Mouse (Mus musculus) stomach, embryonic 15.5 days (tissue): Measurements from ENCODE around the gene 4930503E14Rik. TPM values are rescaled to one million over a fixed set of nuclear protein-coding genes. Genes with fewer than 3 reads are reported as not detected.
"Not testable (repeated sequence)": the region's sequence is repeated elsewhere in the genome, so short reads cannot be mapped to it uniquely, and the experiment has no call there.

Source experiments
- ATAC-seq: fragments of 200-750 bp; cut with Nextera tagmentation; 2 replicates; pipeline ENCODE4 v1.8.0; 2017; ENCODE audit warnings: low read depth, moderate number of reproducible peaks, moderate TSS enrichment; ENCODE audit not compliant: insufficient read depth, low FRiP score
- H3K27ac ChIP-seq: fragments of 300-500 bp; sonication (generic); 2 replicates; pipeline ENCODE4 v1.5.1; 2015; ENCODE audit warnings: mild to moderate bottlenecking, inconsistent platforms
- H3K27me3 ChIP-seq: fragments of 300-500 bp; sonication (generic); replicated peaks from 2 replicates; pipeline ENCODE4 v1.6.1; 2015; ENCODE audit warnings: inconsistent platforms
- H3K36me3 ChIP-seq: fragments of 300-500 bp; sonication (generic); 2 replicates; pipeline ENCODE4 v1.6.1; 2015; ENCODE audit warnings: inconsistent platforms
- H3K4me1 ChIP-seq: fragments of 300-500 bp; sonication (generic); 2 replicates; pipeline ENCODE4 v1.6.1; 2015; ENCODE audit warnings: inconsistent platforms
- H3K4me2 ChIP-seq: fragments of 300-500 bp; sonication (generic); 2 replicates; pipeline ENCODE4 v1.6.1; 2015; ENCODE audit warnings: mild to moderate bottlenecking, inconsistent platforms
- H3K4me3 ChIP-seq: fragments of 300-500 bp; sonication (generic); replicated peaks from 2 replicates; pipeline ENCODE4 v1.5.1; 2015; ENCODE audit warnings: inconsistent platforms
- H3K9ac ChIP-seq: fragments of 300-500 bp; sonication (generic); 2 replicates; pipeline ENCODE4 v1.6.1; 2015; ENCODE audit warnings: inconsistent platforms
- H3K9me3 ChIP-seq: fragments of 300-500 bp; sonication (generic); 2 replicates; pipeline ENCODE4 v1.6.1; 2016; ENCODE audit warnings: inconsistent platforms
- WGBS: fragments of 180-500 bp; shearing (Covaris S2); methylation state at CpG from one replicate; pipeline ENCODE4 v1.1.7; 2015; 5-methylcytosine and 5-hydroxymethylcytosine counted together
- polyA plus RNA-seq: library from polyadenylated mRNA; unstranded; fragments of >200 nt; fragmentation: Nextera tagmentation; extraction: Ambion mirVana; gene quantifications from 2 replicates; pipeline ENCODE4 v1.2.1, GENCODE M21; 2015

Gene 4930503E14Rik
- polyA plus RNA-seq, result not detected in 2 replicates

DNA sequence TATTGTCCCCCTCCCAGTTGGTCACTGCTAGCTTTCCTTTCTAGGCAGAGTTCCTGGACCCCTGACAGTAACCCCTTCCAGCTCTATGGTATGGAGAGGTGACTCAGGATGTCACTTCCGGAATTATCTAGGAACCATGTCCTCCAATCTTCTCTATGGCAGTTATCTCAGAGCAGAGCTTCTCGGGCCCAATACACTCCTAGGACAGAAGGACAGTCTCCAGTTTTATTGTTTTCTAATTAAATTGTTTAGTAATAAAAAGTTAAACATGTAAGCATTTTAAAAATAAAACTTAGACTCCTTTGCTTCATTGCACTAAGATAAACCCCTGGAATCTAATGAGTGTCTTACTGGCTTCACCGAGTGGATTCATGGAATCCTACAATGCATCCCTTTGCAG lies at the start of gene 4930503E14Rik:
TSS of gene 4930503E14Rik (minus strand) at position 101 of the 400 bp plus-strand sequence.
- H3K36me3 ChIP-seq, H3K4me1 ChIP-seq, ATAC-seq, H3K9me3 ChIP-seq, H3K27ac ChIP-seq, H3K9ac ChIP-seq, H3K4me3 ChIP-seq, H3K4me2 ChIP-seq, H3K27me3 ChIP-seq: not testable (repeated sequence)
- WGBS, result 92% methylated on average over 3 of the region's 3 CpGs

- Histone ChIP-seq H3K27me3 (no peaks in the 10 kb centered on the region), H3K4me3 (no peak overlapping the region), H3K4me2 (no peak overlapping the region), H3K9ac (no peak overlapping the region), H3K9me3 (no peaks in the 10 kb centered on the region), H3K27ac (no peak overlapping the region), H3K36me3 (no peaks in the 10 kb centered on the region), H3K4me1 (no peaks in the 10 kb centered on the region)
- WGBS, result 89% methylated on average over 16 of the region's 16 CpGs
- no peak for ATAC-seq
Observed at GRCm38 (mm10) chr14:44248039-44248438, 35.0 kb upstream of the 4930503E14Rik start.

GRCm38 (mm10) chr14:44197361-44197760 lies 15.7 kb downstream of the 4930503E14Rik start, which contains the start of gene Gm8212:
Gene Gm8212 (plus strand): TSS chr14:44197661.
- H3K27me3 ChIP-seq, H3K4me3 ChIP-seq: not testable (repeated sequence)
- 100% methylated on average over 3 of the region's 3 CpGs for WGBS

DNA sequence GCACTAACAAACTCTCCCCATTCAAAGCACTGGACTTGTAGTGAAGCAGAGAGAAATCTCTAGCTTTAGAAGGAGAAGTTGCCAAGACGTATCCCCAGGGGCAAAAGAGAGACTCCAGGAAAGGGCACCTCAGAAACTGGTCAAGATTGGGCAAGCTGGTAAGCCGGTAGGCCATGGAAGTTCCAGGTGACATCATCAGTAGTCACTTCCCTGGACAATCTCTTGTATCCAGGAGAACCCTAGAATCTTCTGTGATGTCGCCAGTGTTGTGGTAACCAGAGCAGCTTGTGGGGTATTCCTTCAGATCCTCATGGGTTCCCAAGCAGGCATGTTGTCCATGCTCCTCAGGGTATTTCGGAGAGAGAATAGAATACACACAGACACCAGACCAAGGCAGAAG lies 89.5 kb downstream of the 4930503E14Rik start, which contains the start of gene Gm3327:
TSS of gene Gm3327 (plus strand) at position 301 of the 400 bp plus-strand sequence.
- H3K4me1 ChIP-seq, H3K4me3 ChIP-seq, H3K9me3 ChIP-seq, ATAC-seq, H3K27ac ChIP-seq, H3K27me3 ChIP-seq, H3K4me2 ChIP-seq, H3K36me3 ChIP-seq, H3K9ac ChIP-seq: not testable (repeated sequence)
- WGBS, result 82% methylated on average over 4 of the region's 4 CpGs

More at GRCm38 (mm10) chr14:44197361-44197760, 15.7 kb downstream of the 4930503E14Rik start, which contains the start of gene Gm8212:
- not testable (repeated sequence) for H3K27ac ChIP-seq, H3K36me3 ChIP-seq, H3K9ac ChIP-seq, ATAC-seq, H3K4me1 ChIP-seq, H3K9me3 ChIP-seq, H3K4me2 ChIP-seq

Other genes starting within 250 kb of the 4930503E14Rik start
- gene Ang6, start 211.0 kb downstream of the 4930503E14Rik start, polyA plus RNA-seq, result not detected in 2 replicates
- gene Ear2, start 110.6 kb downstream of the 4930503E14Rik start, polyA plus RNA-seq, result 1.5 and 2.1 TPM in 2 replicates
- gene Gm3327, start 89.4 kb downstream of the 4930503E14Rik start, polyA plus RNA-seq, result not detected in 2 replicates
- not detected in 2 replicates for gene Gm8212, start 15.6 kb downstream of the 4930503E14Rik start, polyA plus RNA-seq
- gene Gm8220, start 72.3 kb upstream of the 4930503E14Rik start, polyA plus RNA-seq, result not detected in 2 replicates
- not detected in 2 replicates for gene Gm5930, start 125.3 kb upstream of the 4930503E14Rik start, polyA plus RNA-seq
- gene Gm8229, start 152.1 kb upstream of the 4930503E14Rik start, polyA plus RNA-seq, result not detected in 2 replicates
- not detected in 2 replicates for gene Gm3371, start 197.4 kb upstream of the 4930503E14Rik start, polyA plus RNA-seq
- not detected in 2 replicates for gene Gm8232, start 220.4 kb upstream of the 4930503E14Rik start, polyA plus RNA-seq